Mouse (Mus musculus): ENCODE results near the gene Trim39. TPM values are rescaled to one million over a fixed set of nuclear protein-coding genes. Genes with fewer than 3 reads are reported as not detected.
"Not testable (repeated sequence)": the region's sequence is repeated elsewhere in the genome, so short reads cannot be mapped to it uniquely, and the experiment has no call there.

Gene Trim39
- total RNA-seq, 2 experiments from 2014 or later: 22.3 to 23.0 TPM

- no peak for DNase-seq (ENCODE audit: low spot score in 2 of 2)
Measured at GRCm38 (mm10) chr17:36252250-36252876, 19.7 kb downstream of the Trim39 start.

- DNase-seq (ENCODE audit: low spot score in 2 of 2): no peak
Measured at GRCm38 (mm10) chr17:36248886-36249285, 23.2 kb downstream of the Trim39 start.

DNA sequence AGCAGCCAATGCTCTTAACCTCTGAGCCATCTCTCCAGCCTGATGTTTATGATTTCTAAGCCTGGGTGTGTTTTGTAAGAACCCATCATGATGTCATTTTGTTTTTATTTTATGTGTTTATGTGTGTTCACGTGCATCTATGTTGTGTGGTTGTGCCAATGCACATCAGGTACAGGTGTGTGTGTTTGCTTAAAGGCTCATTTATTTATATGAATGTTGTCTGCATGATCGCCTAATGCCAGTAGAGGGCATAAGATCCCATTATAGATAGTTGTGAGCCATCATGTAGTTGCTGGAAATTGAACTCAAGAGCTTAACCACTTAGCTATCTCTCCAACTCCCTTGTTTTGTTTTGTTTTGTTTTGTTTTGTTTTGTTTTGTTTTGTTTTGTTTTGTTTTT is 26.3 kb downstream of the Trim39 start:
- no peak for DNase-seq (ENCODE audit: low spot score in 2 of 2)

GRCm38 (mm10) chr17:36244031-36244430 is 28.0 kb downstream of the Trim39 start:
- DNase-seq (ENCODE audit: low spot score in 2 of 2): no peak

DNA sequence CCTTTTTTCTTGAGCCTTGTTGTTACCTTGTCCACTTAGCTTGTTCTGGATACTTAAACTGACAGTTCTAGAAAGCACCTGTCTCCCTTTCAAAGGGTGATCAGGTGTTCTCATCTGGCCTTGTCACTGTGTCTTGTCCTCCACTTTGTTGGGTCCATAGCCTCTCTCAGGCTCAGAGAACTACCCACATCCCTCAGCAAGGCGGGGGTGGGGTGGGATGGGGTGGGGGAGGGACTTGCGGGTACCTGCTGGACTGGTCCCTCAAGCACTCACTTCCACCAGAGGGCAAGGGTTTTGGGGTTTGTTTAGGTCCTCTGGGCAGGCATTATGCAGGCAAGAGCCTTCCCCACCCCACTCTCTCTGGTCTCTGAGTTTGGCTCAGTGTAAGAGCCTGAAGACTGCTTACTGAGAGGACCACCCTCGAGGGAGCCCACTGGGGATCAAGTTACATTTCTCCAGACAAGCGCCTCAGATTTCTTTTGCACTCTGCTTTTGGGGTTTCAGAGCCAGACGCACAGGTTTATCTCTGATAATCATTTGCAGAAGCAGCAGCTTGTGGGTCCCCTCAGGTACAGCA is 31.3 kb downstream of the Trim39 start:
- DNase-seq (ENCODE audit: low spot score in 2 of 2): no peak

- DNase-seq (ENCODE audit: low spot score in 2 of 2): no peak
Measured at GRCm38 (mm10) chr17:36237321-36237921, 34.6 kb downstream of the Trim39 start.

- DNase-seq (ENCODE audit: low spot score in 2 of 2): not testable (repeated sequence)
Measured at GRCm38 (mm10) chr17:36235300-36235699, 36.7 kb downstream of the Trim39 start.

DNA sequence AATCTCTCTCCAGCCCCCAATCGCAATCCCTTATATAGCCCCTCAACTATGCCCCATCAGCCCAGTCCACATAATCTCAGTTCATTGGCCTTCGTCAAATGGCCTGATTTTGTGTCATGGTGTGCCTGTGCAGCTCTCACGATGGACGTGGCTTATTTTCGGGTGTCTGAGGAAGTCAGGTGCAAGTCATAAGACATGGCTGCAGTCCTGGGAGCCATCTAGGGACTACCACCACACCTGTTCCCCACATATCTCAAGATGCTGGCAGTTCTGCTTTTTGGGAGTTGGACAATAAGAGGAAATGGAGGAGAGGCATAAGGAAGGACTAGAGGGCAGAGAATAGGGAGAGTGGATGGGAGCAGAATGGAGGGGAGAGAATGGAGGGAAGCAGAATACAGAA is 38.5 kb downstream of the Trim39 start:
- no peak for DNase-seq (ENCODE audit: low spot score in 2 of 2)

- DNase-seq (ENCODE audit: low spot score in 2 of 2): peak; percentile 47 to 57
Measured at GRCm38 (mm10) chr17:36231318-36231717, 40.7 kb downstream of the Trim39 start.

DNA sequence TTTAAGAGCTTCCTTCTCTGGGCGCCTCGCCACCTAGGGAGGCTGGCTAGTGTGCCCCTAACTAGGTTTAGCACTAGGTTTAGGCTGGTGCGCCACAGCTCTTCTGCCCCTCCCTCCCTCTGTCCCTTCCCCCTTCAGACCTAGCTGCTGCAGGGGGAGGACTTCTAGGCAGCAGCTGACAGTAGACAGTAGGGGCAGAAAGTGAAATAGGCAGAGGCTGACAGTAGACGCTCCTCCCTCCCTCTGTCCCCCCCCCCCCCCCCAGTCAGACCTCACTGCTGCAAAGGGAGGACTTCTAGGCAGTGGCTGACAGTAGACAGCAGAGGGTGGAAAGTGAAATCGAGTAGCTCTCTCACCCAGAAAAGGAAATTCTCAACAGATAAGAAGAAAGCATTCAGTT is 43.0 kb downstream of the Trim39 start:
- no peak for DNase-seq (ENCODE audit: low spot score in 2 of 2)

GRCm38 (mm10) chr17:36226921-36227320 is 45.1 kb downstream of the Trim39 start:
- no peak for DNase-seq (ENCODE audit: low spot score in 2 of 2)

GRCm38 (mm10) chr17:36225231-36225824 is 46.7 kb downstream of the Trim39 start:
- DNase-seq (ENCODE audit: low spot score in 2 of 2): no peak

- no peak for DNase-seq (ENCODE audit: low spot score in 2 of 2)
Measured at GRCm38 (mm10) chr17:36224451-36224850, 47.6 kb downstream of the Trim39 start.

DNA sequence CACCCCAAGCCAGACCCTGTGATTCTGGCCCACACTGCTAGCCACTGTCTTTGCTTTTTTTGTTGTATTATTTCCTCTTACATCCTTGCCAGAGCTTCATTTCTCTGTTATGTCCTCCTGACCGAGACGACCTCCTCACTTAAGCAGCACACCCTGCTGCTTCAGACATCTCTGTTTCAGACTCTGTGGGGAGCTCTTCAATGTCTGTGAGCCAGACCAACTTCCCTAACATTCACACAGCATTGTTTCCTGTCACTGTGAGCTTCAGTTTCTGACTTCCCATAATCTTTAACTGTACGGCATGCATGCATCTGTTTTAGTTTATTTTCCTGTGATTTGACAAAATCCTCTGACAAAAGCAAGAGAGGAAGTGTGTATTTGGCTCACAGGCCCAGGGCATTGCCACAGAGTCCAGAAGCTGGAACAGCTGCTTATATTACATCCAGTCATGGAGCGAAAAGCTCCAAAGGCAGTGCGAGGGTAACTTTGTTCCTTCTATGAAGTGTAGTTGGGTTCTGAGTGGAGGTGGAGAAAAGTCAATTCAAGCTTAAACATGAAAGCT is 53.4 kb downstream of the Trim39 start:
- DNase-seq (ENCODE audit: low spot score in 2 of 2): no peak

DNA sequence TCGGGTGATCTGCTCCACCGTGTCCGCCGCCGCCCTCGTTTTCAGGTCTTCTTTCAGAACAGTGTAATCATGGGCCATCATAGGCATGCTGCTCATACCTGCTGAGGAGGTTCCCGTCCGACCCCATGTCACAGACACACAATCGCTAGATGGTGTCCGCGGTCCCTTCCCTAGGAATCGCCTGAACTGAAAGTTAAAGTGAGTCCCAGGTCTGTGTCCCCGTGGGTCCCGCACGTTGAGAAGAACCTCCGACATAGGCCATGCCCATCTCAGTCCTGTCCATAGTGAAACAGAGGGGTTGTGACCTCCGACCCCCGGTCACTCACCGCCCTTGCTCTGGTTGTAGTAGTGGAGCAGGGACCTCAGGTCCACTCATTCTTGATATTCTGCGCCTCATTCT is 56.5 kb downstream of the Trim39 start:
- no peak for DNase-seq (ENCODE audit: low spot score in 2 of 2)

Other genes starting within 250 kb of the Trim39 start
- gene H2-T23, start 239.4 kb downstream of the Trim39 start, total RNA-seq (2021): 10 to 100 TPM; 33.9 to 55.1 TPM
- 10 to 100 TPM; 22.1 to 22.9 TPM for gene H2-T22, start 229.5 kb downstream of the Trim39 start, total RNA-seq (2021)
- under 1 TPM in 1 of 2 experiments, not detected in 1; 0.17 TPM for gene Gm6034, start 229.3 kb downstream of the Trim39 start, total RNA-seq (2021)
- gene Gm11127, start 213.9 kb downstream of the Trim39 start, total RNA-seq (2021): 1 to 10 TPM; 1.4 to 1.7 TPM
- gene Gm19684, start 150.6 kb downstream of the Trim39 start, total RNA-seq (2021): under 1 TPM; 0.20 to 0.25 TPM
- not detected for gene Gm7030, start 142.8 kb downstream of the Trim39 start, total RNA-seq (2021)
- gene Gm8909, start 103.7 kb downstream of the Trim39 start, total RNA-seq (2021): under 1 TPM in 1 of 2 experiments, not detected in 1; 0.50 TPM
- gene H2-T3, start 82.0 kb downstream of the Trim39 start, total RNA-seq (2021): not detected
- gene Rpp21, start 14.2 kb downstream of the Trim39 start, total RNA-seq (2021): 10 to 100 TPM; 41.5 to 45.2 TPM
- gene H2-M10.2, start 14.2 kb upstream of the Trim39 start, total RNA-seq (2021): not detected
- not detected for gene H2-M10.1, start 53.9 kb upstream of the Trim39 start, total RNA-seq (2021)
- gene H2-M10.3, start 96.2 kb upstream of the Trim39 start, total RNA-seq (2021): not detected
- gene H2-M10.4, start 190.1 kb upstream of the Trim39 start, total RNA-seq (2021): not detected

Data from adrenal gland, postnatal 4 days (tissue).